Mouse (Mus musculus) T-helper 2 cell (primary cell): ENCODE measurements around the gene Gli2.

Experiments used
- in situ Hi-C: fragments of 300-600 bp; cut with MboI, MseI; formaldehyde crosslinking; loops from one replicate; pipeline ENCODE4 v1.15.1; 2025; ENCODE audit warnings: high pct_unique_total_duplicates

Gene Gli2

GRCm38 (mm10) chr1:118904909-118905308 lies 148.5 kb downstream of the Gli2 start:
- in situ Hi-C loops: no loop called here

- in situ Hi-C loops: no loop called here
Observed at GRCm38 (mm10) chr1:118904431-118904830, 149.0 kb downstream of the Gli2 start.

- in situ Hi-C loops: no loop called here
Observed at GRCm38 (mm10) chr1:118903742-118904141, 149.7 kb downstream of the Gli2 start.

- in situ Hi-C loops: no loop called here
Observed at GRCm38 (mm10) chr1:118901868-118902586, 151.4 kb downstream of the Gli2 start.

- in situ Hi-C loops: loop anchor here (10.0 kb wide), 1 partner anchor 1284 kb away; no protein-coding TSS in a partner anchor
Observed at GRCm38 (mm10) chr1:118898351-118898750, 155.1 kb downstream of the Gli2 start.

- in situ Hi-C loops: loop anchor here (10.0 kb wide), 1 partner anchor 1280 kb away; no protein-coding TSS in a partner anchor
Observed at GRCm38 (mm10) chr1:118895026-118895762, 158.2 kb downstream of the Gli2 start.

- in situ Hi-C loops: loop anchor here (10.0 kb wide), 1 partner anchor 1277 kb away; no protein-coding TSS in a partner anchor
Observed at GRCm38 (mm10) chr1:118891395-118891794, 162.0 kb downstream of the Gli2 start.

- in situ Hi-C loops: loop anchor here (10.0 kb wide), 1 partner anchor 1275 kb away; no protein-coding TSS in a partner anchor
Observed at GRCm38 (mm10) chr1:118890125-118890875, 163.1 kb downstream of the Gli2 start.

- in situ Hi-C loops: loop anchor here (10.0 kb wide), 1 partner anchor 1754 kb away; no protein-coding TSS in a partner anchor
Observed at GRCm38 (mm10) chr1:118880781-118881247, 172.6 kb downstream of the Gli2 start.

- in situ Hi-C loops: no loop called here
Observed at GRCm38 (mm10) chr1:118878291-118878690, 175.1 kb downstream of the Gli2 start.

GRCm38 (mm10) chr1:118875227-118875626 lies 178.2 kb downstream of the Gli2 start:
- in situ Hi-C loops: no loop called here

GRCm38 (mm10) chr1:118873559-118873958 lies 179.9 kb downstream of the Gli2 start:
- in situ Hi-C loops: no loop called here

- in situ Hi-C loops: no loop called here
Observed at GRCm38 (mm10) chr1:118864735-118865134, 188.7 kb downstream of the Gli2 start.

GRCm38 (mm10) chr1:118864031-118864430 lies 189.4 kb downstream of the Gli2 start:
- in situ Hi-C loops: no loop called here

GRCm38 (mm10) chr1:118858101-118858500 lies 195.3 kb downstream of the Gli2 start:
- in situ Hi-C loops: no loop called here

- in situ Hi-C loops: no loop called here
Observed at GRCm38 (mm10) chr1:118830658-118831057, 222.8 kb downstream of the Gli2 start.

- in situ Hi-C loops: no loop called here
Observed at GRCm38 (mm10) chr1:118826614-118827013, 226.8 kb downstream of the Gli2 start.

- in situ Hi-C loops: no loop called here
Observed at GRCm38 (mm10) chr1:118825467-118826219, 227.8 kb downstream of the Gli2 start.

GRCm38 (mm10) chr1:118825035-118825434 lies 228.4 kb downstream of the Gli2 start:
- in situ Hi-C loops: no loop called here

- in situ Hi-C loops: no loop called here
Observed at GRCm38 (mm10) chr1:118822258-118822657, 231.2 kb downstream of the Gli2 start.

GRCm38 (mm10) chr1:118815015-118815414 lies 238.4 kb downstream of the Gli2 start:
- in situ Hi-C loops: no loop called here
